Mouse (Mus musculus): ENCODE measurements around the gene 1810062G17Rik. TPM values are rescaled to one million over a fixed set of nuclear protein-coding genes. Genes with fewer than 3 reads are reported as not detected.

1810062G17Rik gene
- polyA plus RNA-seq, 1 experiment: not detected

GRCm38 (mm10) chr3:36511491-36511890, 35.8 kb downstream of the 1810062G17Rik start:
- no peaks in the 10 kb centered on the region for H3K36me3 ChIP-seq (ENCODE audit: control insufficient read depth)

DNA sequence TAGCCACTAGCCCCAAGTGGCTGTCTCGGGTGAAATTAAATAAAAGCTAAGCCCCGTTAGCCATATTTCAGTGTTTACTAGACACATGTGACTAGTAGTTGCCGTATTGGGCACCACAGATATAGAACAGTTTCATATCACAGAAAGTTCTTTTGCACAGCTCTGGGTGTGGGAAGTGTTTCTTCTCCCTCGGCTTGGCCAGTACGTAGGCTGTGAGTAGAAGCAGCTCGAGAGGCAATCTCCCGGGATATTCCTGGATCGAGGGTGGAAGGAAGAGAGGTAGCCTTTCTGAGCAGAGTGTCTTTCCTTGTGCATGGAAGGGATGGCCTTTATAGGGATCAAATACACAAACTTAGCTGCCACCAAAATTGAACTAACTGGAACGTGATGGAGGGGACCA, 40.5 kb downstream of the 1810062G17Rik start:
- Histone ChIP-seq H3K4me3 (replicated peaks) (no peak overlapping the region), H3K27me3 (ENCODE audit: control insufficient read depth) (peaks cover 13% of the 10 kb centered on the region), H3K9me3 (ENCODE audit: control insufficient read depth, low read length) (no peaks in the 10 kb centered on the region), H3K36me3 (ENCODE audit: control insufficient read depth) (no peaks in the 10 kb centered on the region), H3K4me1 (ENCODE audit: control insufficient read depth) (no peaks in the 10 kb centered on the region)
- TF ChIP-seq GATA1 (IDR thresholded peaks at IDR 0.05; ENCODE audit: low read length): no peak
- no peak for TF ChIP-seq TAL1 (IDR thresholded peaks at IDR 0.05; ENCODE audit: low read length)

More at GRCm38 (mm10) chr3:36511491-36511890, 35.8 kb downstream of the 1810062G17Rik start:
- no peak for TF ChIP-seq TAL1 (IDR thresholded peaks at IDR 0.05; ENCODE audit: low read length)
- no peak for TF ChIP-seq GATA1 (IDR thresholded peaks at IDR 0.05; ENCODE audit: low read length)
- no peaks in the 10 kb centered on the region for H3K27me3 ChIP-seq (ENCODE audit: control insufficient read depth)
- H3K4me3 ChIP-seq (replicated peaks): no peak overlapping the region
- no peaks in the 10 kb centered on the region for H3K9me3 ChIP-seq (ENCODE audit: control insufficient read depth, low read length)
- no peaks in the 10 kb centered on the region for H3K4me1 ChIP-seq (ENCODE audit: control insufficient read depth)

- TF ChIP-seq GATA1 (IDR thresholded peaks at IDR 0.05; ENCODE audit: low read length) (no peak), TAL1 (IDR thresholded peaks at IDR 0.05; ENCODE audit: low read length) (no peak)
- H3K27me3 ChIP-seq (ENCODE audit: control insufficient read depth): peaks cover 32% of the 10 kb centered on the region
- H3K9me3 ChIP-seq (ENCODE audit: control insufficient read depth, low read length): no peaks in the 10 kb centered on the region
- H3K4me1 ChIP-seq (ENCODE audit: control insufficient read depth): no peaks in the 10 kb centered on the region
- H3K36me3 ChIP-seq (ENCODE audit: control insufficient read depth): no peaks in the 10 kb centered on the region
- no peak within 1 kb of the TSS for H3K4me3 ChIP-seq (replicated peaks)
These were observed 45.6 kb downstream of the 1810062G17Rik start, which contains the start of gene Gm11549 for GRCm38 (mm10) chr3:36521073-36522060. TSS of gene Gm11549 (minus strand) at chr3:36521813.

GRCm38 (mm10) chr3:36522137-36522536, 46.4 kb downstream of the 1810062G17Rik start:
- H3K4me1 ChIP-seq (ENCODE audit: control insufficient read depth): no peaks in the 10 kb centered on the region
- TF ChIP-seq GATA1 (IDR thresholded peaks at IDR 0.05; ENCODE audit: low read length) (no peak), TAL1 (IDR thresholded peaks at IDR 0.05; ENCODE audit: low read length) (no peak)
- no peaks in the 10 kb centered on the region for H3K36me3 ChIP-seq (ENCODE audit: control insufficient read depth)
- H3K9me3 ChIP-seq (ENCODE audit: control insufficient read depth, low read length): no peaks in the 10 kb centered on the region
- H3K4me3 ChIP-seq (replicated peaks): no peak overlapping the region
- peaks cover 32% of the 10 kb centered on the region for H3K27me3 ChIP-seq (ENCODE audit: control insufficient read depth)

DNA sequence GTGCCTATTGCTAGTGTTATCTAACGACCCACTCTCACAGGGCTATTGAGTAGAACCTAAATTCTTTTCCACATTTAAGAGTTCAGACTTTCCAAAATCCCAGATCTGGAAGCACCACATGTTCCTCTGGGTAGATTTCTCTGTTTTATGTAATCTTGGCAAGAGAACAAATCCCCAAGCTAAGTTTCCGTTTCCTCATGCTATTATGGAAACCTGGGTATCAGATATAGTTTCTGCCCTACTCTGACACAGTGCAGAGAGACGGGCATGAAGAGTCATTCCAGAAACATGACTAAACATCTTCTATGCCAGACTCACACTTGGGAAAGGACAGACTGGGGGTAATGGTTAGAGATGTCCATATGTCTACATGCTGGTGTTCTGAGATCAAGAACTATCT, 48.7 kb downstream of the 1810062G17Rik start:
- Histone ChIP-seq H3K4me3 (replicated peaks) (no peak overlapping the region), H3K9me3 (ENCODE audit: control insufficient read depth, low read length) (no peaks in the 10 kb centered on the region), H3K4me1 (ENCODE audit: control insufficient read depth) (no peaks in the 10 kb centered on the region), H3K36me3 (ENCODE audit: control insufficient read depth) (no peaks in the 10 kb centered on the region), H3K27me3 (ENCODE audit: control insufficient read depth) (peaks cover 32% of the 10 kb centered on the region)
- TF ChIP-seq GATA1 (IDR thresholded peaks at IDR 0.05; ENCODE audit: low read length) (no peak), TAL1 (IDR thresholded peaks at IDR 0.05; ENCODE audit: low read length) (no peak)

GRCm38 (mm10) chr3:36530345-36530744, 54.6 kb downstream of the 1810062G17Rik start:
- no peaks in the 10 kb centered on the region for H3K4me1 ChIP-seq (ENCODE audit: control insufficient read depth)
- peaks cover 28% of the 10 kb centered on the region for H3K27me3 ChIP-seq (ENCODE audit: control insufficient read depth)
- H3K36me3 ChIP-seq (ENCODE audit: control insufficient read depth): no peaks in the 10 kb centered on the region
- no peak for TF ChIP-seq TAL1 (IDR thresholded peaks at IDR 0.05; ENCODE audit: low read length)
- no peak for TF ChIP-seq GATA1 (IDR thresholded peaks at IDR 0.05; ENCODE audit: low read length)
- H3K9me3 ChIP-seq (ENCODE audit: control insufficient read depth, low read length): no peaks in the 10 kb centered on the region
- H3K4me3 ChIP-seq (replicated peaks): no peak overlapping the region

- no peaks in the 10 kb centered on the region for H3K36me3 ChIP-seq (ENCODE audit: control insufficient read depth)
- H3K9me3 ChIP-seq (ENCODE audit: control insufficient read depth, low read length): no peaks in the 10 kb centered on the region
- no peaks in the 10 kb centered on the region for H3K4me1 ChIP-seq (ENCODE audit: control insufficient read depth)
- H3K4me3 ChIP-seq (replicated peaks): no peak overlapping the region
- TF ChIP-seq GATA1 (IDR thresholded peaks at IDR 0.05; ENCODE audit: low read length) (no peak), TAL1 (IDR thresholded peaks at IDR 0.05; ENCODE audit: low read length) (no peak)
- peaks cover 28% of the 10 kb centered on the region for H3K27me3 ChIP-seq (ENCODE audit: control insufficient read depth)
These were observed 55.0 kb downstream of the 1810062G17Rik start for GRCm38 (mm10) chr3:36530781-36531180.

- TF ChIP-seq GATA1 (IDR thresholded peaks at IDR 0.05; ENCODE audit: low read length) (no peak), TAL1 (IDR thresholded peaks at IDR 0.05; ENCODE audit: low read length) (no peak)
These were observed 55.5 kb downstream of the 1810062G17Rik start for GRCm38 (mm10) chr3:36531242-36531641.

More at GRCm38 (mm10) chr3:36531242-36531641, 55.5 kb downstream of the 1810062G17Rik start:
- H3K27me3 ChIP-seq (ENCODE audit: control insufficient read depth): peaks cover 28% of the 10 kb centered on the region
- no peak overlapping the region for H3K4me3 ChIP-seq (replicated peaks)
- H3K36me3 ChIP-seq (ENCODE audit: control insufficient read depth): no peaks in the 10 kb centered on the region
- no peaks in the 10 kb centered on the region for H3K9me3 ChIP-seq (ENCODE audit: control insufficient read depth, low read length)
- no peaks in the 10 kb centered on the region for H3K4me1 ChIP-seq (ENCODE audit: control insufficient read depth)

Other genes with a start within 250 kb of the 1810062G17Rik start
- gene Anxa5, start within 50 bp of the 1810062G17Rik start, polyA plus RNA-seq (2012): 0.43 and 0.68 TPM in 2 replicates
- not detected in 2 replicates for gene Gm11549, start 45.9 kb downstream of the 1810062G17Rik start, polyA plus RNA-seq (2012)
- 0.22 and 0.24 TPM in 2 replicates for gene Exosc9, start 76.7 kb downstream of the 1810062G17Rik start, polyA plus RNA-seq (2012)
- 32.0 and 52.0 TPM in 2 replicates for gene Ccna2, start 96.2 kb downstream of the 1810062G17Rik start, polyA plus RNA-seq (2012)
- gene Bbs7, start 137.5 kb downstream of the 1810062G17Rik start, polyA plus RNA-seq (2012): 0.04 and 0.06 TPM in 2 replicates
- not detected in 2 replicates for gene Trpc3, start 214.2 kb downstream of the 1810062G17Rik start, polyA plus RNA-seq (2012)

Measured in erythroblast, embryonic 14.5 days (primary cell).